Mouse (Mus musculus) stomach, embryonic 16.5 days (tissue): Measurements from ENCODE around the gene Ptma. TPM values are rescaled to one million over a fixed set of nuclear protein-coding genes. Genes with fewer than 3 reads are reported as not detected.

Experiments
- ATAC-seq: fragments of 200-750 bp; cut with Nextera tagmentation; 2 replicates; pipeline ENCODE4 v1.8.0; 2017; ENCODE audit warnings: moderate number of reproducible peaks, moderate TSS enrichment; ENCODE audit not compliant: insufficient read depth, low FRiP score
- H3K27ac ChIP-seq: fragments of 300-500 bp; sonication (generic); 2 replicates; pipeline ENCODE4 v1.5.1; 2014; ENCODE audit warnings: low read length
- H3K27me3 ChIP-seq: fragments of 300-500 bp; sonication (generic); 2 replicates; pipeline ENCODE4 v1.6.1; 2014; ENCODE audit warnings: low read length, control low read depth, mixed read lengths; ENCODE audit not compliant: control insufficient read depth, insufficient read depth
- H3K36me3 ChIP-seq: fragments of 300-500 bp; sonication (generic); 2 replicates; pipeline ENCODE4 v1.6.1; 2014; ENCODE audit warnings: low read length; ENCODE audit not compliant: control insufficient read depth, insufficient read depth
- H3K4me1 ChIP-seq: fragments of 300-500 bp; sonication (generic); 2 replicates; pipeline ENCODE4 v1.6.1; 2014; ENCODE audit warnings: low read length, control low read depth, mixed read lengths; ENCODE audit not compliant: control insufficient read depth, insufficient read depth
- H3K4me2 ChIP-seq: fragments of 300-500 bp; sonication (generic); 2 replicates; pipeline ENCODE4 v1.6.1; 2014; ENCODE audit warnings: low read depth, low read length, mixed read lengths
- H3K4me3 ChIP-seq: fragments of 300-500 bp; sonication (generic); replicated peaks from 2 replicates; pipeline ENCODE4 v1.5.1; 2014; ENCODE audit warnings: mild to moderate bottlenecking, low read length
- H3K9ac ChIP-seq: fragments of 300-500 bp; sonication (generic); 2 replicates; pipeline ENCODE4 v1.6.1; 2014; ENCODE audit warnings: low read length
- H3K9me3 ChIP-seq: fragments of 300-500 bp; sonication (generic); replicated peaks from 2 replicates; pipeline ENCODE4 v1.6.1; 2016; ENCODE audit warnings: low read length, control low read depth; ENCODE audit not compliant: control insufficient read depth
- WGBS: fragments of 180-500 bp; shearing (Covaris S2); extraction: QIAGEN DNeasy Blood & Tissue Kit; methylation state at CpG from one replicate; pipeline ENCODE4 v1.1.7; 2014; 5-methylcytosine and 5-hydroxymethylcytosine counted together
- polyA plus RNA-seq: library from polyadenylated mRNA; unstranded; fragments of >200 nt; fragmentation: Nextera tagmentation; extraction: Ambion mirVana; gene quantifications from 2 replicates; pipeline ENCODE4 v1.2.1, GENCODE M21; 2015

Ptma gene
- polyA plus RNA-seq, 1 experiment from 2014 or later, result 2,170 TPM

DNA sequence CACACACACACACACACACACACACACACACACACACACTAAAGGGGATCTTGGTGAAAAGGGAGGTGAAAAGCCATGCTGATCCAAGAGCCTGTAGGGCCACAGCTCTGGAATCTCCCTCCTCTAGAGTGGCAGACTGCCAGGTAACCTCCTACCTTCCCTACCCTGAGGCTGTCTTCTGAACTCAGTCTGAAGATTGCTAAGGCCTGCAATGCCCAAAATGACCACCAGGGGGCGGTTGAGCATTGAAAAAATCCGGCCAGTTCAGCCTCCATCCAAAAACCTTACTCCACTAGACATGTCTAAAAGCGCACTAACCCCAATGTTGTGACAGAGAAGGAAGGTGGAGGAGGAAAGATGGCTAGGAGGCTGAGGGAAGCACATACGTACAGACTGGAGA, 25.0 kb upstream of the Ptma start:
- H3K27me3 ChIP-seq, result no peaks in the 10 kb centered on the region
- peak overlapping the region; percentile 80; the same call in 1 of the 2 replicates for H3K4me2 ChIP-seq
- no peaks in the 10 kb centered on the region for H3K36me3 ChIP-seq
- WGBS, result 0% methylated on average over 4 of the region's 4 CpGs
- peak overlapping the region; percentile 99 for H3K27ac ChIP-seq
- H3K4me3 ChIP-seq, result no peak overlapping the region
- peaks cover 69% of the 10 kb centered on the region for H3K4me1 ChIP-seq
- no peaks in the 10 kb centered on the region for H3K9me3 ChIP-seq
- H3K9ac ChIP-seq, result peak overlapping the region; percentile 65; the same call in 1 of the 2 replicates
- ATAC-seq, result no peak

DNA sequence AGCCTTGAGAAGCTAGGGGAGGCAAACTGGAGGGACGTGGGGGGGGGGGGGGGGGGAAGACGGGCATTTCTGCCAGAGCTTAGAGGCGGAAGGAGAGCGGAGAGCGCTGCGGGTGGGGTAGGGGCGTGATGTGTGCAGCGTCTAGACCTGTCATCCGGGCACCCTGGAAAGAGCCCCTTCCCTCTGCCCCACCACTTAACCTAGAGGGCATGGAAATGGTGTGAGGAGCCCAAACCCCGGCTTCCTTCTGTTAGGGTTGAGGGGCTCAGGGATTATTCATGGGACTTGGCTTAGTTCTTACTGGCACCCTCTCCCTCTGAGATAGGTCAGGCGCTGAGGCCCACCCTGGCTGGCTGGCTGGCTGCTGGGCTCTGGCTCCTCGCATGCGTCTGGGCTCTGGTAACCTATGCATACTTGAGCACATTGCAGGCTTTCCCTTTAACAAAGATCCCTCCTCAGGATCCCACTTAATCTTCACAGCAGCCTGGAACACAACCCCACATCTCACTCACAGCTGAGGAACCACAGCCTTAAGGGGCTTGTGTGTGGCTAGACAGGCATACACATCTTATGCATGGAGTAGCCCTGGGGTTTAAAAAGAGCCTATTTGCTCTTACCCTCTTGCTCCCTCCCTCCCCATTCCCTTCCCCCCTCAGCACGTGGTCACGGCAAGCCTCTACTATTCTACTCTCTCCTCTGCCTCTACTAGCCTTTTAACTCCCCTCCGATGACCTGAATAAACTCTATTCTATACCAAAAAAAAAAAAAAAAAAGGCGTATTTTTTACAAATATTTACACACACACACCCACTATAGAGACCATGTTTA, 24.1 kb upstream of the Ptma start:
- Histone ChIP-seq H3K4me1 (peaks cover 66% of the 10 kb centered on the region), H3K4me2 (peak overlapping the region; percentile 80), H3K27me3 (no peaks in the 10 kb centered on the region), H3K36me3 (no peaks in the 10 kb centered on the region), H3K27ac (peak overlapping the region; percentile 99), H3K9ac (peak overlapping the region; percentile 65), H3K4me3 (no peak overlapping the region), H3K9me3 (no peaks in the 10 kb centered on the region)
- 24% methylated on average over 16 of the region's 17 CpGs for WGBS
- ATAC-seq, result no peak

DNA sequence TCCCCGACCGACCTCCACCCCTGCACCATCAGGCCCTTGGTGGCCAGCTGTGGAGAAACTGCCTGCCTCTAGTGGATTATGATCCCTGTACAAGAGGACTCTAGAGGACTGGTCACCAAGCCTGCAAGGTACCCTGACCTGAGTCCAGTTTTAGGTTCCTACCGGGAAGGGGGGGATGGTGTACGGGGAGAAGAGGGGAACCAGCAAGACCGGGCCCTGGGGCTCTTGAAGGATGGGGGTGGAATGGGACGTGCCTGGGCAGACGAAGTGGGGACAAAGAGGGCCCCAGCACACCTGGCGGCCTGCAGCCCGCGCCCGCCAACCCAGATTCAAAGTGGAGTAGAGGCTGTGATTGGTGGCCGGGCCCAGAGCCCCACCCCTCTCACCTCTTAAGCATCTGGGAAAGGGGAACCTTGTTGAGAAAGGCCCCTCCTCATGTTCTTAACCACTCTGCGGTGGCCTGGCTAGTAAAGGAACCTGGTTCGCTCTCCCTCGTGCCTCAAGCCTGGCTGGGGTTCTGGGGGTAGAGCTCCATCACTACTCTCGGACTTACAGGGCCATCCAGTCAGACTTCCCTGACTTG, 23.3 kb upstream of the Ptma start:
- no peaks in the 10 kb centered on the region for H3K9me3 ChIP-seq
- H3K27me3 ChIP-seq, result no peaks in the 10 kb centered on the region
- H3K4me2 ChIP-seq, result peak overlapping the region; percentile 80
- peaks cover 59% of the 10 kb centered on the region for H3K4me1 ChIP-seq
- H3K4me3 ChIP-seq, result peak overlapping the region; percentile 50
- peak; percentile 32 for ATAC-seq
- H3K36me3 ChIP-seq, result no peaks in the 10 kb centered on the region
- WGBS, result 18% methylated on average over 16 of the region's 16 CpGs
- peak overlapping the region; percentile 99 for H3K27ac ChIP-seq
- H3K9ac ChIP-seq, result peak overlapping the region; percentile 82

DNA sequence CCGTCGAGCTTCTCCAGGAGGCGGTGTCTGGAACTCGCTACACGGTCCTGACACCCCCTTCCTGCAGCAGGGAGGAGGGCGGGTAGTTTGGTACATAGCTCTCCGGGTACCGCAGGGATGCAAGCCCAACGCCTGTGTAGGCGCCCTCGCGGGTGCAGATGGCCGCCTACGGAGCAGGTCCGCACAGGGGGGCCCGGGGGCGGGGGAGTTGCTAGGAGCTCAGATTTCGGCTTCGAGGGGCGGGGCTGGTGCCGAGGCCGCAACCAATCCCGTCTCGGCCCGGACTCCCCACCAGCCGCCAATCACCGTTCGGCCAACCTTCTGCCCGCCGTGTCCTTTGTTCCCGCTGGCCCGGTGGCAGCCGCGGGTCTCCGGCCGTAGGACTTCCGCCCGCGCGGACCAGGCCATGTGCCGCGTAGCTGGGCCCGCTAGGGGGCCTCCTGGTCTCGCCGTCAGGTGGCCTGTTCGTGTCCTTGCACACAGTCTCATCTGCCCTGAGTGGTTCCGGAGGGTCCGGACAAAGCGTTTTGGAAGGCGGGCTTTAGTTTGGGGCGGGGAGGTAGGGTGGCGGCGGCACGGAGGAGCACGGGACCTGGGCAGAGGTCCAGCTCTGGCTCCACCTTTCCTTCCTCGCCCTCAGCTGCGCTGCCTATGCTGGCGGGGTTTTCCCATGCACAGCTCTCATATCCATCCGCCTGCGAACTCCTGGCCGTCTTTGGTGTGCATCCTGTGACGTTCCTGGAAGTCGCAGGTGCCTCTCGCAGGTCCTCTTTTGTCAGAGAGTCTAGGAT, 22.4 kb upstream of the Ptma start:
- H3K27me3 ChIP-seq, result no peaks in the 10 kb centered on the region
- ATAC-seq, result peak; percentile 90
- H3K4me1 ChIP-seq, result peaks cover 50% of the 10 kb centered on the region
- under 1% methylated on average over 64 of the region's 64 CpGs for WGBS
- H3K9ac ChIP-seq, result peak overlapping the region; percentile 82
- peak overlapping the region; percentile 99 for H3K27ac ChIP-seq
- H3K36me3 ChIP-seq, result no peaks in the 10 kb centered on the region
- H3K9me3 ChIP-seq, result no peaks in the 10 kb centered on the region
- peak overlapping the region; percentile 80 for H3K4me2 ChIP-seq
- H3K4me3 ChIP-seq, result peak overlapping the region; percentile 50

DNA sequence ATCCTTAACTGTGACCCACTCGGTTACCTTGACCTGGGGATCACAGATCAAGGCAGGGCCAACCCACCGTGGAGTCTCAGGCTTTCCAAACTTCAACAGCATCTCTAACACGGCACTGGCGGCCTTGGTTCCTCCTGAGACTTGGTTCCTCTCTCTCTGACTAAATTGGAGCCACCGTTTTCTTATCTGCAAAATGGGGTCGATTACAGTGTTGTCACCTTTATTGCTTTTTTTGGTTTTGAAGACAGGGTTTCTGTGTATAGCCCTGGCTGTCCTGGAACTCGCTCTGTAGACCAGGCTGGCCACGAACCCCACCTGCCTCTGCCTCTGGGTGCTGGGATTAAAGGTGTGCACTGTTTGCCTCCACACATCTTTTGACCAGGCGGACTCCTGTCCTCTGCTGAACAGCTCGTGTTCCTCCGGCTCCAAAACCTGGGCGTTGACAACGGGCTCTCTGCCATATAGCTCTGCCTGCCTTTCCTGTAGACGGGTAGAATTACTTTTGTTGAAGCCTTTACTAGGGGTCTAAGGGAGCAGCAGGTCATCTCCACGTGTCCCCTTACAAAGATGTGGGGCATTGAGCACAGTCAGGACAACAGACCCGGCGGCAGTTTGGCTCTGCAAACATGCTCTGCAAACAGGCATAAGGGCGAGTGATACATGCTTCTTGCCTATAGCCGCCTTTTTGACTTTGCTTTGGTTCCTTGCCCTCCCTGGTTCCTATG, 21.7 kb upstream of the Ptma start:
- H3K27me3 ChIP-seq, result no peaks in the 10 kb centered on the region
- H3K27ac ChIP-seq, result peak overlapping the region; percentile 99
- H3K4me3 ChIP-seq, result peak overlapping the region; percentile 50
- H3K9me3 ChIP-seq, result no peaks in the 10 kb centered on the region
- H3K36me3 ChIP-seq, result no peaks in the 10 kb centered on the region
- peaks cover 44% of the 10 kb centered on the region for H3K4me1 ChIP-seq
- peak overlapping the region; percentile 80 for H3K4me2 ChIP-seq
- peak overlapping the region; percentile 82 for H3K9ac ChIP-seq
- ATAC-seq, result no peak
- WGBS, result 15% methylated on average over 19 of the region's 19 CpGs

DNA sequence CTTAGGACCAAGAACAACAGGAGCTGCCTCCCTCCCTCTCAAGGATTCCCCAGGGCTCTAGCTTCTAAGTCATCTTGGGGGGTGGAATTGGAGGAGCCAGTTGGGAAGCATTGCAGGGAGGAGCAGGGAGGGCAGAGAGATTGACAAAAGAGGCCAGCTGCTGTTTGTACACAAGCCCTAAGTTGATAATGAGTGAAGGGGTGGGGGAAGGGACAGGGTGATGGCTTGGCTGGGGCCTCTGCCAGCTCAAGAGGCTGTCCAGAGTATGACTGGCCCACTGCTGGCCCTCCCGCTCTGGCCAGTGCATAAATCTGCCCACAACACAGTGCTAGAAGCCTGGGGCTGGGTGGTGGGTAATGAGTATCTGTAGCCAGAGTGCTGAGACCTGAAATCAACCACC, 21.1 kb upstream of the Ptma start:
- H3K4me3 ChIP-seq, result no peak overlapping the region
- H3K4me2 ChIP-seq, result peak overlapping the region; percentile 80
- H3K27ac ChIP-seq, result peak overlapping the region; percentile 99
- H3K9ac ChIP-seq, result peak overlapping the region; percentile 82
- WGBS, result 57% methylated on average over 1 of the region's 1 CpGs
- no peak for ATAC-seq
- no peaks in the 10 kb centered on the region for H3K36me3 ChIP-seq
- H3K27me3 ChIP-seq, result no peaks in the 10 kb centered on the region
- H3K9me3 ChIP-seq, result no peaks in the 10 kb centered on the region
- H3K4me1 ChIP-seq, result peaks cover 39% of the 10 kb centered on the region

DNA sequence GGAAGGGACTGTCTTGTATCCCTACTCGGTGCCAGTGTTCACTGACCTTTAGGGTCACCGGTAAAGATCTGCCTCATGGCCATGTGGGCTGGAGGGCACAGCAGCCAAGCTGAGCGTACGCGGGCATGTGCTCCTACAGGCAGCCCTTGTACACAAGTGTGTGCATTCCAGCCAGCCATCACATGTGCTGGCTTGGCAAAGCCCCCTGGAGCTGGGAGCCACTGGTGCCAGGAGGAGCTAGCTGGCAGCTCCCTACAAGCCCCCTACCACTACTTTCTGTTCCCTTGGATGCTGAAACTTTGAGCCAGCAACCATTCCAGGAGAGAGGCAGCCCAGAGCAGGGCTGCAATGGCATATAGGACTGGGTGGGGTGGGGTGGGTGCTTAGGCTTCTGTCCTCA, 20.1 kb upstream of the Ptma start:
- H3K9ac ChIP-seq, result peak overlapping the region; percentile 14; the same call in 1 of the 2 replicates
- no peak overlapping the region for H3K4me3 ChIP-seq
- H3K4me2 ChIP-seq, result no peak overlapping the region
- H3K9me3 ChIP-seq, result no peaks in the 10 kb centered on the region
- 88% methylated on average over 5 of the region's 5 CpGs for WGBS
- no peak for ATAC-seq
- peaks cover 32% of the 10 kb centered on the region for H3K4me1 ChIP-seq
- no peaks in the 10 kb centered on the region for H3K27me3 ChIP-seq
- no peaks in the 10 kb centered on the region for H3K36me3 ChIP-seq
- H3K27ac ChIP-seq, result no peak overlapping the region

DNA sequence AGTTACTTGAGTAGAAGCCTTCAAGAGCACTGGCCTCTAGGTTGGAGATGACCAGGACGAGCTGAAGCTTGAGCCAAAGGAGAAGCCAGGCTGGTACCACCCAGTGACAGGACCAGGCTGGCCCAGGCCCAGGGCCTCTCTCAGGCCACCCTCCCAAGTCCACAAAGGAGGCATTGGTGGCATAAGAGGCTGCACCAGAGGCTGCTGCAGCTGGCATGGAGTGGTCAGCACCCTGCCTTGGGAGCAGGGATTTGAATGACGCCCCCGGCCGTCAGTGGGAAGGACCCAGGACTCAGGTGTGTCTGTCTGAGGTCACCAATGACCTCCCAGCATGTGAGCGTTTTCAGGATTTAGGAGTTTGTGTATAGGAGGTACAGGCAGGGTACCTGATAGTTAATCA, 18.7 kb upstream of the Ptma start:
- H3K9ac ChIP-seq, result no peak overlapping the region
- no peak overlapping the region for H3K27ac ChIP-seq
- H3K4me1 ChIP-seq, result peaks cover 27% of the 10 kb centered on the region
- H3K9me3 ChIP-seq, result no peaks in the 10 kb centered on the region
- no peaks in the 10 kb centered on the region for H3K27me3 ChIP-seq
- H3K4me2 ChIP-seq, result no peak overlapping the region
- H3K36me3 ChIP-seq, result no peaks in the 10 kb centered on the region
- WGBS, result 86% methylated on average over 5 of the region's 5 CpGs
- ATAC-seq, result no peak
- no peak overlapping the region for H3K4me3 ChIP-seq
